Mouse (Mus musculus) urinary bladder, adult 2 months (tissue): ENCODE results near the gene Rimbp2. TPM values are rescaled to one million over a fixed set of nuclear protein-coding genes. Genes with fewer than 3 reads are reported as not detected.
"Not testable (repeated sequence)": the region's sequence is repeated elsewhere in the genome, so short reads cannot be mapped to it uniquely, and the experiment has no call there.

Experiments used
- DNase-seq: peaks from one replicate; pipeline ENCODE4 v3.0.0; 2022; ENCODE audit warnings: low spot score
- polyA plus RNA-seq: library from polyadenylated mRNA; depleted of rRNA; stranded (reverse); fragments of >200 nt; gene quantifications from 2 replicates; pipeline ENCODE4 v1.2.3, GENCODE M21; 2012; rRNA removed

Rimbp2 gene
- polyA plus RNA-seq: 0.04 and 0.12 TPM in 2 replicates

DNA sequence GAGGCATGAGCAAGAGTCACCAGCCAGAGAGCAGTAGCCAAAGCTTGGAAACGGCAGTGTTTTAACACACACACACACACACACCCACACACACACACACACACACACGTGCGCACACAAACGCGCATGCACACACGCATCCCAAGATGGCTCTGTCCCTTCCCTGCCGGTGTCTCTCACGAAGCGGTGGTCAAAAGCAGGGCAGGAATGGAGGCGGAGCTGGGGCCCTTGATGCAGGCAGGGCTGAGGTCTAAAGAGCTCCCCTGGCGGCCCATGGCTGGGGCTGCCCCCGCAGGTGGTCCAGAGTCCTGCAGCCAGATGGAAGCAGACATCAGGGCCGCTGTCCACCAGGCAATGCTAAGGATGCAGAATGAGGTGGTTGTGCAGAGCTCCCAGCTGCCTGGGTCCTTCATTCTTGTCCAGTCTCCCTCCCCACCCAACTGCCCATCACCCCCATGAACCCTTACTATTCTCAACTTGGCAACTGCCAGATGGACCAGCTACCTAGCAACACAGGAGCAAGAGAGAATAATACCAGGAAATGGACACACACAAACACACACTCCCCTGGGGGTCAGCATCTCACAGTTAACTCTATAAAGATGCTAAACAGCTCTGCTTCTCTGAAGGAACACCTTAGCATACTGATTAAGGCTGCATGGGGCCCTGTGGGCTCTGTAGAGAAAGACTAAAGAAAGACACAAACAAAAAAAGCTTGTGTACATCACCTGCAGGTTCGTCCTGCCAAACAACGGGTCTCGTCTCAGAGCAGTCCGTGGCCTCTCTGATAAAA, at the start of gene Rimbp2:
Gene Rimbp2 (minus strand): TSS at position 209 of the 793 bp plus-strand sequence.
- DNase-seq: no peak

DNA sequence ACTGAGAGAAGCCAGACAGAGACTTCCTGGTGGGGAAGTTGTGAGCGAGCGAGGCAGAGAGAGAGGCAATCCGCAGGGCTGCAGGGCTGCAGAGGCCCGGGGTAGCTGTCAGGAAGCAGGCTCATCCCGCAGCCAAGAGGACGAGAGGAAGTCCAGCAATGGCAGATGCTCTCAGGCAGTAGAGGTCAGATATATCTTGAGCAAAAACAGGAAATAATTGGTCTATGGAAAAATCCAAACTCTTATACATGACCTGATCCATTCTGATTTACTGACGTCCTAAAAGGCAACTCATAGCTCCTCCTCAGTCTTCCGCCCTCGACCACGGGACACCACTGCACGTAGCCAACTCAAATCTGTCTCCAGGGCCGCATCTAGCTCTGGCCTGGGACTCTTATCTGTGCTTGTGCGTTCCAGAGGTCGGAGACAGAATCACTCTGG, 49.3 kb upstream of the Rimbp2 start:
- DNase-seq: no peak

DNA sequence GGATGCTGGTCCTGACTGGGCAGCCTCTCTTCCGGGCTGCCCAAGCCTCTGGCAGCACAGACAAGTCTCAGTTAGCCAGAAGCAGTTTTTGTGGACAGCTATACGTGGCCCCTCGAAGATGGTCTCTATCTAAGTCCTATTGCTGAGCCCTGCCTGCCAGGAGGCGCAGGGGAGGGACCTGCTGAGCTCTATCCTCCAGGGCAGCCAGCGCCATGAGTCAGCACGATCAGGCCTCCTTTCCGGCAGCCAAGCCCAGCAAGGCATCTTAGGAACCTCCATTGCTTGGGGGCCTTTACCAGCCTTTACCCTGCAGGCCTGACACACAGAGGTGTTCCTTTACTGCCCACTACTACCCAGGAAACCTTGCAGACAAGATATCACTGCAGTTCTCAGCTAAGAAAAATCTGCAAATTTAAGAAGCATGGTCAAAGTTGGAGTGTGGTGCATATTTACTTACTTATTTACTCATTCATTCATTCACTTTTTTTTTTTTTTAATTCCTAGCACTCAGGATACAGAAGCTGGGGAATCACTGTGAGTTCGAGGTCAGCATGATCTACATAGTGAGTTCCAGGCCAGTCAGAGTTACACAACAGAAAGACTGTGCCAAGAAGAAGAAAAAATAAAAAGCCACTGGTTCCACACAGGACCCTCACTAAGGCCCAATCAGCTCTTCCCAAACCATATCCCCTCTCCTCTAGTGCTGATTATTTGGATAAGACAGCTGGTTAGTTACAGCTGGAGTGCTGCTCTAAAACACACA, 47.6 kb upstream of the Rimbp2 start:
- no peak for DNase-seq

DNA sequence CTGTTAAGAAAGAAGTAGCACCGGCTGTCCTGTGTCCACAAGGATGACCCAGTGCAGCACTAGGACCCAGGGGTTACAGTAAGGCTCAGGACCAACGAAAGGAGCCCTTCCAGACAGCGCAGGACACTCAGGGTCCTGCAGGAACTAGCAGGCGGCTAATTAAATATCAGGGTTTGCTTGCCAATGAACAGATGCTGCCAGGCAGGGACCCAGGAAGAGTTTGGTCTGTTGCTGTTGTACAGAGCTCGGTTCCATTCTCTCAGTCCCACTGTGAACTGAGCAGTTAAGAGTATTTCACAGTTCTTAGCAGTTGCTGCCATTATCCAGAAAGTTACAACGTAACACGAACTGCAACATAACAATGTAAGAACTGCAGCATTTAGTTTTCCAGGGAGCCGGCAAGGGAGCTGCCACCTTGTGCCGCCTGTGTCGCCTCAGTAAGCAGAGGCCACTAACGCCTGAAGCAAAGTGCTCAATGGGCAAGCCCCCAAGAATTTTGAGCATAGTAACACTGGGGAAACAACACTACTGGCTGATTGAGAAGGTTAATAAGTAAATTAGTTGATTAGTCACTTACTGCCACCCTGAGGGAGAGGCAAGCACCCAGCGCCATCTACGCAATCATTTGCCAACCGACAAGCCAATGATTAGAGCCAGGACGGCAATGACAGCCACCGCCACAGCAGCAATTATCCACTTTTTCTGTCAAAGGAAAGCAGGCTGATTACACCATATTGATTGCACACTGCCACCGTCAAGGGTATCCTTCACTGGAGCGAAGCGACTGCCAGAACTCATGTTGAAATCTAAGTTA, 34.1 kb upstream of the Rimbp2 start:
- no peak for DNase-seq

DNA sequence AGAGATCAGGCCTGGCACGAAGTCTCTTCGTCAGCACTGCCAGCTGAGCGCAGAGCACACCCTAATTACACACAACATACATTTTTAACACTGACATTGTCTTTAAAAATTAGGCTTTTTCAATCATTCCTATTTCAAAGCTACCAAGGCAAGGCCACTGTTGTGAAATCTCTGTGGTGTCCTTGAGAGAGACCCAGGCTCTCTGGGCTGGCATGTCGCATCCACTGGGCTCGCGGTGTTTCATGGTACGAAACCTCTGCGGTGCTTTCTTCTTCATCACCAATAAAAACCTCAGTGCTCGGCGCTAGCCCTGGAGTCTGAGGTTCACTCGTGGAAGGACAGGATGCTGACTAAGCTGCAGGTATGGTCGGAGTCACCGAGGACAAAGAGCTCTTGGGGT, 32.7 kb upstream of the Rimbp2 start:
- DNase-seq: no peak

DNA sequence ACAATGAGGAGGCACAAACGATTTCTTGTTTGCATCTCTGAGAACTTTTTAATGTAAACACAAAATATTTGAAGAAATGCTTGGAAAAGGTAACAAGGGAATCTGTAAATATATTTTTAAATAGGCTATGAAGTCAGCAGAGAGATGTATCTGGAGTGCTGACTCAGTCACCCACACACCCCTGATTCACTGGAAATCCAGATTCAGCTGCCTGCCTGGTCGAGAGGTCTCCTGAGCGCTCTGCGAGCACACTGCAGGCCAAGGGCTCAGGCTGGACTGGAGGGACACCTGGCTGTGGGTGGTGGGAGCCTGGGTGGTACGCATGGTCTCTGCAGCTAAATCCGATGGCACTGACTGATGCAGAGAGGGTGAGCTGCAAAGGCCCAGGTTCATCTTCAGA, 31.2 kb upstream of the Rimbp2 start:
- no peak for DNase-seq

DNA sequence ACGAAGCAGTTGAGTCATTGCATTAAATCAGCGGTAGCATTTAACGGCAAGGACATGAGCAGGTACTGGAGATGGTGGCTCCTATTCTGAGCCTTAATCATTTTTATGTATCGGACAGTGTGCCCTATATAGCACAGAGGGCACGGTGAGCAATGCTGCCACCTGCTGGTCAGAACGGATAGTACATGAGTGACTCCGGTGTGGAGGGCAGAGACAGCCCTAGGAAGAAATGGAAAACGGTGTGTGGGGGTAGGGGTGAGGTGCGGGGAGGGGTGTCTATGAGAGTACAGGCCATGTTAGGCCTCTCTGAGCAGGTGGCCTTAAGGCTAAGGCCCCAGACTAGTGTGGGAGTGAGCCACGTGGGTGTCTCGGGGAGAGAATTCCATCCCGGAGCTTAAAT, 28.3 kb upstream of the Rimbp2 start:
- DNase-seq: peak; percentile 46

DNA sequence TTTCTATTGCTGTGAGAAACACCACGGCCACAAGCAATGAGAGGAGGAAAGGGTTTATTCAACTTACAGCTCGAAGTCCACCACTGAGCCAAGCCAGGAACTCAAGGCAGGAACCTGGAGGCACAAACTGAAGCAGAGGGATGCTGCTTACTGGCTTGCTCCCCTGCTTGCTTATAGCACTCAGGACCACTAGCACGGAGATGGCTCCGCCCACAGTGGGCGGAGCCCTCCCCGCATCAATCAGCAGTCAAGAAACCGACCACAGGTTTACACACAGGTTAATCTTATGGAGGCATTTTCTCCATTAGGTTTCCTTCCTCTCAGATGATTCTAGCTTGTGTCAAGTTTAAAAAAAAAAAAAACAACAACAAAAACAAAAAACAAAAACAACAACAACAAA, 27.6 kb upstream of the Rimbp2 start:
- no peak for DNase-seq

DNA sequence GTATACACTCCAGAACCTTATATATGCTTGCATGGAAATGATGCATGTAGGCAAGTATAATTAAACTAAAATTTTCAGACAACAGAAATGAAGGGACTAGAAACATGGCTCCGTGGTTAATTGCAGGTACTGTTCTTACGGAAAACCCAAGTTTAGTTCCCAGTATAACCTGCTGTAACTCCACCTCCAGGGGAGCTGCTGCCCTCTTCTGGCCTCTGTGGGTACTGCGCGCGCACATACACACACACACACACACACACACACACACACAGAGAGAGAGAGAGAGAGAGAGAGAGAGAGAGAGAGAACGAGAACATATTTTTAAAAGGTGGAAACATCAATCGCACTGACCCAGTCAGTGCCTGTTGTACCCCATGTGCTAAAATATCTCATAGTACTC, 25.7 kb upstream of the Rimbp2 start:
- DNase-seq: no peak

DNA sequence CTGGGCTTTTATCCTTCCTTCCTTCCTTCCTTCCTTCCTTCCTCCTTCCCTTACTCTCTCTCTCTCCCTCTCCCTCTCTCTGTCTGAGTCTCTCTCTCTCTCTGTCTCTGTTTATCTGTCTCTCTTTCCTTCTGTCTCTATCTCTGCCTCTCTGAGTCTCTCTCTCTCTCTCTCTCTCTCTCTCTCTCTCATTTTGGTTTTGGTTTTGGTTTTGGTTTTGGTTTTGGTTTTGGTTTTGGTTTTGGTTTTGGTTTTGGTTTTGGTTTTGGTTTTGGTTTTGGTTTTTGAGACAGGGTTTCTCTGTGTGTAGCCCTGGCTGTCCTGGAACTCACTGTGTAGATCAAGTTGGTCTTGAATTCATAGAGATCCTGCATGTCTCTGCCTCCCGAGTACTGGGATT, 24.2 kb upstream of the Rimbp2 start:
- DNase-seq: not testable (repeated sequence)

DNA sequence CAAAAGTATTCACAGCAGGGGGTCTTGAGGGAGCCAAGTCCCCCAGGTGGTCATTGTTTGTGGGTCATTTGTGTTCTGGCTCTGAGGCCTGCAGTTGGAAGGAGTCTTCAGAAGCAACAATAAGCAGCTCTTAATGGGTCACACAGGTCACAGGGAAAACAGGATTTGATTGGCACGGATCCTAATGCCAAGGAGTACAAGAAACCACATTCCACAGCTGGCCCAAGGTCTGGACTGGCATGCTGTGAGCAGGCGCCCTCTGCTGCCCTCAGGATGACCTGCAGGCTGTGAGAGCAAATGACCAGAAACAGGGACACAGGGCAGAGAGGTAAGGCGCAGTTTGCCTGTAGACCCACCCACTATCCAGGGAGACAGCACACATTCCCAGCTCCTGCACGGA, 23.0 kb upstream of the Rimbp2 start:
- no peak for DNase-seq

DNA sequence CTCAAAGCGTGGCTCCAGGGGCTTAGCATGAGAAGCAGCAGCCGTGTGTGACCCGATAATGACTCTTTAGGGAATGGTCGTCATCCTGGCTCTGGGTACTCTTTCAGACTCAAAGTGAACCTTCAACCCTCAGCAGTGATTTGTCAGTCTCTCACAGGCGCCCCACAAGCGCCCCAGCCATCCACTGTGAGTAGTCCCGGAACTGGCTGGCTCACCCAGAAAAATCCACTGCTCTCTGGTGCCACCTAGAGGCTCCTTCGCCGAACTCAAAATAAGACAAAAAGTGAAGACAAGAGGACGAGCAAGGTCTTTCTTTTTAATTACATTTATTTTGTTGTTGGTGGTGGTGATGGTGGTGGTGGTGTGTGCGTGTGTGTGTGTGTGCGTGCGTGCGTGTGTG, 18.0 kb upstream of the Rimbp2 start:
- peak; percentile 38 for DNase-seq

DNA sequence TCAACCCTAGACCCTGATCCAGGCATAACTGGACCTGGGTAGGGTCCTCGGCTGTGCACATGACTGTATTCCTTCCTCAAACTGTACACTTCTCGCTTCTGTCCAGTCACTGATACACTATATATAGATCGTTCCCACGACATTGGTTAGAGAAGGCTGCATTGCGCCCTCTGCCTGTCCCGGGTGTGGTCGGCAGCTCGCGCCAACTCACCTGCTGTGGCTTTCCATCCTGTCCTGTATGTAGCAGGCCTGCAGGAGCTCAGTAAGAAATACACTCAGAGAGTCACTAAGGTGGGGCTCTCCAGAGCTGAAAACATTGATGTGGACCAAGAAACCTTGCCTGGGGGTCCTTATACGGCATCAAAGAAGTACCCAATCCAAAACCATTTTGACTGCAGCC, 17.6 kb upstream of the Rimbp2 start:
- no peak for DNase-seq

DNA sequence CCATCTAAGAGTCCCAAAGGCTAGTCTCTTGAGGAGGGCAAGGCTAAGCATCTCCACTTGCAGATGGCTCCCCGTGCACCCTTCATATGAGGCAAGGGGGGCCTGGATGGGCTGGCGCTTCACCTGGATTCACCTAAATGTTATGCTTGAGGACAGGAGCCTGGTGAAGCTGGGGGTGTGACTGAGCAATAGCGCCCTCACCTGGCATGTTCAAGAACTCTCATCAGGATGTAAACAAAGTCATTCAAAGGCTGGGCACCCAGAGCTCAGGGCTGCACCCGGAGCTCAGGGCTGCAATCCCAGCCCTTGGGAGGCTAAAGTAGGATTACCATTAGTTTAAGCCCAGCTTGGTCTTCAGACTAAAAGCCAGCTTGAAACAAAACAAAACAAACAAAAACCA, 11.1 kb upstream of the Rimbp2 start:
- no peak for DNase-seq

DNA sequence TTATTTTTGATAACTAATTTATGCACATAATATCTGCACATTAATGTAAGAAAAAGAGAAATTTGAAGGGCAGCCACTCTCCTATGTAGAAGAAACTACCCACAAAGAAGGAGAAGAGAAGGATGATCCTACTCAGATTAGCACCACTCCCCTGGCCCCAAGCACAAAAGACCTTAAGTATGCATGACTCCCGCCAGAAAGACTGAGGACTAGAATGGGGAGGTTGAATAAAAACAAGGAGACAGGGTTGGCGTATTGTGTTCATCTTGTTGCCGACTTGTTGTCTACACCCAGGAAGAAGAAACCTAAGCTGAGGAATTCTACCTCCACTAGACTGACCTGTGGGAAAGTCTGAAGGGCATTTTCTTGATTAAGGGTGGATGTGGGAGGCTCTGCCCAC, 5.6 kb upstream of the Rimbp2 start:
- no peak for DNase-seq

DNA sequence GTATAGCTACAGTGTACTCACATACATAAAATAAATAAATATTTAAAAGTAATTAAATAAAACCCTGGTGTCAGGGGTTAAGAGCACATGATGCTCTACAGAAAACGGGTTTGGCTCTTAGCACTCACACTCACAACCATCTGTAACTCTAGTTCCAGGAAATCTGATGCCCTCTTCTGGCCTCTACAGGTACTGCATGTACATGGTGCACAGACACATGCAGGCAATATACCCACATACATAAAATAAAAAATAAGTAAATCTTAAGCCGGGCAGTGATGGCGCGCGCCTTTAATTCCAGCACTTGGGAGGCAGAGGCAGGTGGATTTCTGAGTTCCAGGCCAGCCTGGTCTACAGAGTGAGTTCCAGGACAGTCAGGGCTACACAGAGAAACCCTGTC, 1.1 kb upstream of the Rimbp2 start:
- DNase-seq: not testable (repeated sequence)

DNA sequence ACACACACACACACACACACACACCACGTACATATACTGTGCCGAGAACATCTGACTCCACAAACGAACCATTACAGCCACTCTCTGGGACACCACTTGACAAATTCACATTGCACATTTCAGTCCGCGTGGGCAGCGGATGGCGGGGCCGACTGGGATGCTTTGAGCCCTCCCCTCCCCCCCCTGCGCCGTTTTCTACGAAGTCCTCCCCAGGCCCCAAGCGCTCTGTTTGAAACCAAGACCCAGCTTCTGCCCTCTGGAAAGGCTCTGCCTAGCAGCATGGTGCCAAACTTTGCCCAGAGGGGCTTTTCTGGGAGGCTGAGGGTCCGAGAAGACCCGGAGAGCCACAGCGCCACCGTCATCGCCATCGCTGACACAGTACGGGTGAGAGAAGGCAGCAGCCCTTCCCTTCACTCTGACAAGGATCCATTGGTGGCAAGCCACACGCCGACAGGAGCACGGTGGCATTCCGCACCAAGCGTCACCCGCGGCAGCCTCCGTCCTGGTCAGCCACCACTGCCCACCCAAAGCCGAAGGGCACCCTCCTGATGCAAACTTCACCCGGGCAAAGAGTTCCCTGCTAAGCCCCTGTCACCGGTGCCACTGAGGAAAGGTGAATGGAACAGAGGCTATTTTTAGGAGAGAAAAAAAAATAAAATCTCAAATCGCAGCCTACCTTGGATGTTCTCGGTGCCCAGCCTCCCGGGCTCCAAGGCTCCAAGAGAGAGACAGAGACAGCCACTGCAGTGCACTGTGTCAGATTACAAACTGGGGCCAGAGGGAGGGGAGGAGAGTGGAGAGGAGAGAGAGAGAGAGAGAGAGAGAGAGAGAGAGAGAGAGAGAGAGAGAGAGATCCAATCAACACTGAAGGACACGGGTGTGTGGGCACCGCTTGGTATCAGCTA, 743 bp downstream of the Rimbp2 start:
- no peak for DNase-seq

DNA sequence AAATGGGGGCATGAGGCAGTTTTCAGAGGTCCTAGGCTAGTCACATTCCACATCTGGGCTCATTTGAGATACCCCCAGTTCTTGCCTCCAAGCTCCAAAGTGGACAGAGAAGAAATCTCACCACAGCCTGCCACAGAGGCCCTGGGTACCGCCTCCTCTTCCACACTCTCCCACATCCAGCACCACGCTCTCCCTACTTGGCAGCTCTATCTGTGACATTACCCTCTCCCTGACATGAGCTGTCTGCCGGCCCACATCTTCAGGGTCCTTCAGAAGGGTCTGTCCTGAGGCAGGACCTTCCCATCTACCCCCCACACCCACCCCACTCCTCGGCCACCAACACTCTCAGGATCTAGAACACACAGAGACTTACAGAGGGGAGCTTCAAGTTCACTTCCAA, 1.8 kb downstream of the Rimbp2 start:
- DNase-seq: no peak

DNA sequence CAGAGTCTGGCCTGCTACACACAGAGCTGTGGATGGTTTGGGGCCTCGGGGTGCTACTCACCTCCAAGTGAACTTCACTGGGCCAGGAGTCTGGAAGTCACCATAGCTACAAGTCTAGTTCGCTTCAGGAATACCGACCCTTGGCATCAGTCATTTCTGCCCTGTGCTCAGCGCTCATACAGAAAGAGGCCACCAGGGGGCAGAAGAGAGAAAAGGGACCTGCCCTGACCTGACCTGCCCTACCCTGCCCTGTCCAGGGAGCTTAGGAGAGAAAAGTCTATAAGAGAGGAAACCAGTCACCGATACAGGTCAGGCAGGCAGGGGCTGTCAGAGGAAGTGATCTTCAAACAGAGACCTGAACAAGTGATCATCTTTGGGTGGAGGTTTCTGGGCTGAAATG, 6.2 kb downstream of the Rimbp2 start:
- DNase-seq: no peak

DNA sequence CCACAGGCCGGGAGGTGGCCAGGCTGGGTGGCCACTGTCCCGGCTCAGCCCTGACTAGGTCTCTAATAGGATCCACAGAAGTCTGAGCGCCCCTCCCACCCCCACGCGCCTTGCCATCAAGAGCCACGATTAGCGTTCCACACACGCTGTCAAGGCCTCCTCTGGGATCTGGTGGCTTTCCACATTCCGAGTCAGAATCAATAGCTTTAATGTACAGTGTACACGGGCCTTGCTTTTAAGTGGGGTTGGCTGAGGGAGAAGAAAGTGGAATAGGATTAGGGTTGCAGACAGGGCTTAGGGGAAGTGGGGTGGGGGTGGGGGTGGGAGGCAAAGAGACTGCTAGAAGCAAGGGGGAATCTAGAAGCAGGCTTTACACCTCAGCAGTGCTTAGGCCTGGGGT, 12.8 kb downstream of the Rimbp2 start:
- no peak for DNase-seq

DNA sequence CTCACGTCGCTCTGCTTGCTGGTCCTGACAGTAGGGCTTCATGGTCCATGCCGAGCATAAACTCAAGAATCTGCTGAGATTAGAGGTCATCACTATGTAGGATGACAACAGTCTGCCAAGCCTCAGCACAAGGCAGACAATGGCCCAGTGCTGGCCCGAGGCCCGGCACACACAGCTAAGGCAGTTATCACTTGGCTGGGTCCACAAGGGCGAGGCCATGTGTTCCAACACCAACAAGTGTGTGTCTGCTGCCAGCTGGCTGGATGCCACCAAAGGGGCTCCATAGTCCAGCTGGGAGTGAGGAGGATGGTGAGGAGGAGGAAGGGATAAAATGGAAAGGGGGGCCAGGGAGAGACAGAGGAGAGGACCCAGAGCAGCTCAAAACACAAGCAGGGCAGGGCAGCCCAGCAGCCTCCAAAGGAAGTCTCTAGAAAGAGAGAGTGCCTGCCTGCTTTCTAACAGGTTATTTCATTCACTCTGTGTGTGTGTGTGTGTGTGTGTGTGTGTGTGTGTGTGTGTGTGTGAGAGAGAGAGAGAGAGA, 17.9 kb downstream of the Rimbp2 start:
- no peak for DNase-seq
